Mouse (Mus musculus): ENCODE data around the gene Ass1. TPM values are rescaled to one million over a fixed set of nuclear protein-coding genes. Genes with fewer than 3 reads are reported as not detected.

Gene Ass1
- 2.5 and 5.3 TPM in 2 replicates for polyA plus RNA-seq (2012; ENCODE audit: insufficient read depth, insufficient read length, missing spikeins)

DNA sequence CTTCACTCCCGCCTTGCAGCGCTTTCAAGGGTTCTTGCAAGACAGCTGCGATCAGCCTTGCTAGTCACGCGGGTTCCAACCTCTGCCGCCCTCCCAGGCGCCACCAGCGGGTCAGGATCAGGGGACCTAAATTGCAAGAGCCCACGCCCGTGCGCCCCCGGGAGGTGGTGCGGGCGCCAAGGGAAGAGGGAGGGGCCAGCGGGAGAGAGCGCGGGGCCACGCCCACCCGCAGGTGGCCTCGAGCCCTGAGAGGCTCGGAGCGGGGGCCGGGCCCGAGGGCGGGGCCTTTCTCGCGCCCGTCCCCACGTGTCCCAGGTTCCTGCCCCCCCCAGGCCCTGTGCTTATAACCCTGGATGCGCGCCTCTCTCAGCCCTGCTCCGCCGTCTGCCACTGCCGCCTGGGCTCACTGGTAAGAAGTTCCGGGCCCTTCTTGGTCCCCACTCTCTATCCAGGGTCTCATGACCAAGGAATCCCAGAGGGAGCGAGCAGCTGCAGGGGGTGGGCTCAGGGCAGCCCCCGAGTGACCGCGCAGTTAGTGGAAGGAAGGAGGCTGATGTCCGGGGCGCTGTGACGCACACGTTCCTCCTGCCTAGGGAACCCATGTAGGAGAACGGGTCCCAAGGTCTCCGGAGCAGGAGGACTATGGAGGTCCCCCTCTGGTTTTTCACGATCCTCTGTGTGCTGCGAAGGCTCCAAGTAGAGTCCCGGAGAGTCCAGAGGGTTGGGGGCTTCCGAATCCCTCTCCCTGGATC is at the start of gene Ass1:
TSS of gene Ass1 (plus strand) at position 277 of the 752 bp plus-strand sequence.
- no peaks in the 10 kb centered on the region for H3K4me1 ChIP-seq (ENCODE audit: control insufficient read depth, insufficient read depth, insufficient read length, low read length)
- H3K27ac ChIP-seq (replicated peaks; ENCODE audit: low read depth, low read length) = peak within 1 kb of the TSS; percentile 19
- H3K4me3 ChIP-seq (ENCODE audit: insufficient read depth, low read depth, low read length) = peak within 1 kb of the TSS; percentile 54

GRCm38 (mm10) chr2:31420914-31421313 is 49.1 kb upstream of the Ass1 start:
- Histone ChIP-seq H3K4me1 (ENCODE audit: control insufficient read depth, insufficient read depth, insufficient read length, low read length) (no peaks in the 10 kb centered on the region), H3K27ac (replicated peaks; ENCODE audit: low read depth, low read length) (no peak overlapping the region), H3K4me3 (ENCODE audit: insufficient read depth, low read depth, low read length) (no peak overlapping the region)

- Histone ChIP-seq H3K27ac (replicated peaks; ENCODE audit: low read depth, low read length) (no peak overlapping the region), H3K4me1 (ENCODE audit: control insufficient read depth, insufficient read depth, insufficient read length, low read length) (no peaks in the 10 kb centered on the region), H3K4me3 (ENCODE audit: insufficient read depth, low read depth, low read length) (no peak overlapping the region)
Observed at GRCm38 (mm10) chr2:31422576-31422975, 47.4 kb upstream of the Ass1 start.

DNA sequence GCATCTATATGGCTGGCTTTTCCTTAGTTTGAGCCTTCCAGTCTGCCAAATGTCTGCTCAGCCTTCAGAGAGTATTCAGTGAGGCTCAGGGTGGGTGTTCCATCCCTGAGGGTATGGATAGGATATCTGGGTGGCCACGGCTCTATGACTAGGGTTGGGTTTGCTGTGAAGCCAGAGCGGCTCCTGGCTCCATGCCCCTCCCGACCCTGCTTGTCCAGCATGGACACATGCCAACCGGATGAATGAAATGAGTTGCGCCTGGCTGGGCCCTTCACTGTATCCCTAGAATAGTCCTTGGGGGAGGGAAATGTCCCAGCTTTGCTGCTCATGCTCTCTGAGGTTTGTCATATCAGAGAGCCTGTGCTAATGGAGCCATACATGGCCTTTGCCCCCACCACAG is 38.5 kb upstream of the Ass1 start:
- no peak overlapping the region for H3K4me3 ChIP-seq (ENCODE audit: insufficient read depth, low read depth, low read length)

DNA sequence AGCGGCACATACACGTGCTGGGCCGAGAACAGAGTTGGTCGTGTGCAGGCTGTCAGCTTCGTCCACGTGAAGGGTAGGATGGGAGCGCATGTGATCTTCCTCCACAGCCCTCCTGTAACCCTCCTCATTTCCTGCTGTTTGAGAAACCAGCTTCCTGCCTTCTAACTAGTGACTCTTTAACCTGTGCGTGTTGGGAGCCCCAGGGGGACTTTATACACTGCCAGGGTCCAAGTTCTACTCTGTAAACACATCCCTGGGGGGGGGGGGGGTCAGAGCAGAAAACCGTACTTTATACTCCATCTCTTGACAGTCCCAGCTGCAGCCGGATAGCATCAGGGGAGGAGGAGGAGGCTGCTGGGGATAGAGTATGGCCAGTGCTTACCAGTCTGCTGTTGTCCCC is 35.3 kb upstream of the Ass1 start:
- no peak overlapping the region for H3K27ac ChIP-seq (replicated peaks; ENCODE audit: low read depth, low read length)
- H3K4me1 ChIP-seq (ENCODE audit: control insufficient read depth, insufficient read depth, insufficient read length, low read length) = no peaks in the 10 kb centered on the region
- H3K4me3 ChIP-seq (ENCODE audit: insufficient read depth, low read depth, low read length) = no peak overlapping the region

More for the DNA sequence above, 38.5 kb upstream of the Ass1 start:
- Histone ChIP-seq H3K27ac (replicated peaks; ENCODE audit: low read depth, low read length) (no peak overlapping the region), H3K4me1 (ENCODE audit: control insufficient read depth, insufficient read depth, insufficient read length, low read length) (no peaks in the 10 kb centered on the region)

DNA sequence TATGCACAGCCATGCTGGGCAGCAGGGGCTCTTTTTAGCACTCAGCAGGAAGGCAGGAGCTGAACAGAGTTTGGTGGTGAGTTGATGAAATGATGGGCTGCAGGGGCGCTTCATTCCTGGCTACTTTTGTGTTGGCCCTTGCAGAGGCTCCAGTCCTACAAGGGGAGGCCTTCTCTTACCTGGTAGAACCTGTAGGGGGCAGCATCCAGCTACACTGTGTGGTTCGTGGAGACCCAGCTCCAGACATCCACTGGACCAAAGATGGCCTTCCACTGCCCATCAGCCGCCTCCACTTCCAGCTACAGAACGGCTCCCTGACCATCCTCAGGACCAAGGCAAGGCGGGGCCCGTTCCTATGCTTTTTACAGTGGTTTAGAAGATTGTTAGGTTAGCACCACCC is 34.4 kb upstream of the Ass1 start:
- Histone ChIP-seq H3K4me3 (ENCODE audit: insufficient read depth, low read depth, low read length) (no peak overlapping the region), H3K27ac (replicated peaks; ENCODE audit: low read depth, low read length) (no peak overlapping the region), H3K4me1 (ENCODE audit: control insufficient read depth, insufficient read depth, insufficient read length, low read length) (no peaks in the 10 kb centered on the region)

DNA sequence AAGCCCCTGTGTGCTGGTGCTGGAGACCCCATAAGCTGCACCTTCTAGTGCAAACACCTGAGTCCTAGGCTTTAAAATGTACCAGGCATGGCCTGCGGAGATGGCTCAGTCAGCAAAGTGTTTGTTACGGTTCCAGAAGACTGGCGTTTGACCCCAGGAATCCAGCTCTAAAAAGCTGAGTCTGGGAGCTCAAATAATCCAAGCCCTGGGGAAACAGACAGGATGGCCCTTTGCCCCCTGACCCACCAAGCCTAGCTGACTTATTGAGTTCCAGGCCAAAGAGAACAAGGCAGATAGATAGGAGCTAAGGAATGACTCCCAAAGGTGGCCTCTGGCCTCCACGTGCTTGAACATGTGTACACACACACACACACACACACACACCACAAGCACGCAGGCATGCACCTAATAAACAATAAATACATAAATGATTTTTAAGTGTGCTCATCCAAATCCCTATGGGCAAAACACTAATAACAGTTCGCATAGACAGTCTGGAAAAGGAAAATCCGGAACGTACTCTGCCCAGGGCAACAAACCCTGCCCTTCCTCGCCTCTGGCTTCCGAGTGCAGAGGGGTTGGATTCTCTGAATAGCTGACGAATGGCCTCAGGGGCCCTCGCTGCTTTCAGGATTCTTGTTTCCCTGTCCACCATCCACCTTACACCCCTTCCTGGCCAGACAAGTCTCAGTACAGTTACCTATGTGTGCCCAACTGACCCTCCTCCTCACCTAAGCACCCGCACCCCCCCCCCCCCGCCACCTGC is 32.3 kb upstream of the Ass1 start:
- Histone ChIP-seq H3K27ac (replicated peaks; ENCODE audit: low read depth, low read length) (no peak overlapping the region), H3K4me1 (ENCODE audit: control insufficient read depth, insufficient read depth, insufficient read length, low read length) (no peaks in the 10 kb centered on the region), H3K4me3 (ENCODE audit: insufficient read depth, low read depth, low read length) (no peak overlapping the region)

- H3K27ac ChIP-seq (replicated peaks; ENCODE audit: low read depth, low read length) = no peak overlapping the region
- H3K4me3 ChIP-seq (ENCODE audit: insufficient read depth, low read depth, low read length) = no peak overlapping the region
- no peaks in the 10 kb centered on the region for H3K4me1 ChIP-seq (ENCODE audit: control insufficient read depth, insufficient read depth, insufficient read length, low read length)
Observed at GRCm38 (mm10) chr2:31439576-31439975, 30.4 kb upstream of the Ass1 start.

DNA sequence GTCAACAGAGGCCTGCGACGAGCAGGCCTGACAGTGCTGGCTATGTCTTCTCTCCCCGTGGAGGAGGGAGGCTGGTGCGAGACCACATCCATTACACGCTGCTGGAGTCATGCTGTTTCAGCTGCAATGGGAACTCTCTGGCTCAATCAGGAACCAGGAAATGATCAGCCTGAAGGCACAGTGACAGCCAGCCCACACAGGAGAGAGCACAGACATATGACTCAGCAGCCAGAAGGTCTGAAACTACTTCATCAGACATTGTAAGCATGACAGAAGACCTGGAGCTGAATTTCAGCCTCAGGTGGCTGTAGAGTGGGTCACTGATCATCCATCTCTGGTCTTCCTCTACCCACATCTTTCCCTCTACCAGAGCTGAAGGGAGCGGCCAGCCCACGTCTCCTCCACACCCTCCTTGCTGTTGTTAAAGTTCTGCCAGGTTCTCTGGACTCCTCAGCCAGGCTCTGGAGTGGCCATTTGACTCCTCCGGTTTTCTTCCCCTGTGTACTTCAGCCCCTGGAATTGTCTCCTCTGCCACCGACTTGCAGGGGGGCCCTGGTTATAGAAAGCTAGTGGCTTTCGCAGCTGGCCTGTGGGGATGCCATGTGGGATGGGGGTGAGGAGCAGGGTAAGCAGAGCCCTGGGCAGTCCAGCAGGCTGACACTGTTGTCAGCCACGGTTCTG is 27.4 kb upstream of the Ass1 start:
- H3K4me3 ChIP-seq (ENCODE audit: insufficient read depth, low read depth, low read length) = no peak overlapping the region
- H3K4me1 ChIP-seq (ENCODE audit: control insufficient read depth, insufficient read depth, insufficient read length, low read length) = no peaks in the 10 kb centered on the region
- no peak overlapping the region; the same call in 1 of the 2 replicates for H3K27ac ChIP-seq (replicated peaks; ENCODE audit: low read depth, low read length)

DNA sequence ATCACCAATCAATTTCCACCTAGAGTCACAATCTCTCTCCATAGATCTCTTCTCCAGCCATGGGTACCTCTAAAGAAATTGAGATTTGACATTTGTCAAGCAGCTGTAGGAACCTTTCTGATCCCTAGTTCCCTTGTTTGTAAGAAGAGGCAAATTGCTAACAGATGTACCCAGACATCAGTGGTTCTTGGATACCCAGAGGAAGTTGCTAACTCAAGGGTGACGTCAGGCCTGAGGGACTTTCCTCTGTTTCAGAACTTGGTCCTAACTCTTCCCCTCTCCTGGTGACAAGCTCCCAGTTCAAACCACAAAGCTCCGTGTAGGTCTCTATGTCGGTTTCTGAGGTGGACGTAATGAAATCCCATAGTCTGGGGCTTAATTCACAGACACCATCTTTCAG is 24.0 kb upstream of the Ass1 start:
- H3K27ac ChIP-seq (replicated peaks; ENCODE audit: low read depth, low read length) = no peak overlapping the region
- H3K4me3 ChIP-seq (ENCODE audit: insufficient read depth, low read depth, low read length) = no peak overlapping the region
- no peaks in the 10 kb centered on the region for H3K4me1 ChIP-seq (ENCODE audit: control insufficient read depth, insufficient read depth, insufficient read length, low read length)

- H3K27ac ChIP-seq (replicated peaks; ENCODE audit: low read depth, low read length) = no peak overlapping the region
- H3K4me3 ChIP-seq (ENCODE audit: insufficient read depth, low read depth, low read length) = no peak overlapping the region
Observed at GRCm38 (mm10) chr2:31446456-31446855, 23.6 kb upstream of the Ass1 start.

DNA sequence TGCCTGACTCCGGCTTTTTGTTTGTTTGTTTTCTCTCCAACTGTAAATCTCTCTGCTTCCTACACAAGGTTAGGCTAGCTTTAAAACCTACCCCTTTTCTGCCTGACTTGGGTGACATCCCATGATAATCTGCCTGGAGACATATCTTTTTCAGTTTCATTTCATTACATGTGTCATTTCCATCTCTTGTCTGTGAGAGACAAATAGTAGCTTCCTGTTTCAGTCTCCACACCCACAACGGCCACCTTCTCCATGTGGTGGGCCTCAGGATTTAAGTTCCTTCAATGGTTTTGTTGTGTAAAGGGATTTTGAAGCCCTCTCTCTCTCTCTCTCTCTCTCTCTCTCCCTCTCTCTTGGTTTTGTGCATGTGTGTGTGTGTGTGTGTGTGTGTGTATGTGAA is 22.5 kb upstream of the Ass1 start:
- H3K4me1 ChIP-seq (ENCODE audit: control insufficient read depth, insufficient read depth, insufficient read length, low read length) = no peaks in the 10 kb centered on the region
- H3K27ac ChIP-seq (replicated peaks; ENCODE audit: low read depth, low read length) = no peak overlapping the region
- H3K4me3 ChIP-seq (ENCODE audit: insufficient read depth, low read depth, low read length) = no peak overlapping the region

More at GRCm38 (mm10) chr2:31446456-31446855, 23.6 kb upstream of the Ass1 start:
- H3K4me1 ChIP-seq (ENCODE audit: control insufficient read depth, insufficient read depth, insufficient read length, low read length) = no peaks in the 10 kb centered on the region

DNA sequence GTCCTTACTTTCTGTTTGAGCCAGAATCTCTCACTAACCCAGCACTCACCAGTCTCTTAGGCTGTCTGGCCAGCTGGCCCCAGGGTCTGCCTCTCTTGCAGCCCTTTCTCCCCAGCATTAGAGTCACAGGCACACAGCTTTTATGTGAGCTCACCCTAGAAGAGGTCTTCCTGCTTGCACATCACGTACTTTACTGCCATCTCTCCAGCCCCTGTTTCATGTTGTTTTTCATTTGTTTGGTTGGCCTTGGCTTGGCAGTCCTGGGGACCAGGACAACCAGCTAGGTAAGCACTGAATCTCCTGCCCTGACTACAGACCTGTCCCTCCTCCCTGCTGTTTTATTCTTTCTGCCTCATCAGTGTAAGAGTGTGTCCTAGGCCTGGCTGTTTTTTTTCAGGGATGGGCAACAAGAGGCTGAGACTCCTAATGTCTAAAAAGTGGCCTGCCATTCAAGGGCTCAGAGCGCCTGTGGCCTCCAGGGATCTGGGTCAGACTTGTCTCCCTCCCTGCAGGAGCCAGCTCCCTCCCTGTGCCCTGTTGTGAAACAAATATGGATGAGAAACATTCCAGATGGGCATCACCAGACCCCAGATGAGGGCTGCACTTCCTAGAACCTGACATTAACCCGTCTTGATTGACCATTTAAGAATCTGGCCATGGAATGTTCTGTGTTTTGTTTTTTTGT is 21.1 kb upstream of the Ass1 start:
- Histone ChIP-seq H3K4me3 (ENCODE audit: insufficient read depth, low read depth, low read length) (no peak overlapping the region), H3K27ac (replicated peaks; ENCODE audit: low read depth, low read length) (no peak overlapping the region), H3K4me1 (ENCODE audit: control insufficient read depth, insufficient read depth, insufficient read length, low read length) (0 out of 2 replicates have a peak, but pooled peaks cover 3% of the 10 kb centered on the region)

DNA sequence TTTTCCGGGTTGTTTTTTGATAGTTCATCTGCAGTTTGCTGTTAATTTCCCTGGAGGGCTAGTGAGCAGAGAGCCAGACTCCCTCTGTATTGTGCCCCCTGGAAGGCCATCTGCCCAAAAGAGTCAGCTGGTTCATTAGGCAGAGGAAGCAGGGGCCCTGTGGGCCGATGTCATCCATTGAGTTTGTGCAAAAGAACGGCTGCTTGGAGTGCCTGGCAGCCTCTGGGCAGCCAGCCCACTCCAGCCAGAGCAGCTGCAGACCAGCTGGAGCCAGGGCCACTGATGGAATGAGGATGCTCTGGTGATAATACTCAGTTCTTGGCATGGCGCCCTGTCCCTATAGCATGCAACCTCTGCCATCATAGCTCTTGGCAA is 20.6 kb upstream of the Ass1 start:
- 0 out of 2 replicates have a peak, but pooled peaks cover 5% of the 10 kb centered on the region for H3K4me1 ChIP-seq (ENCODE audit: control insufficient read depth, insufficient read depth, insufficient read length, low read length)
- no peak overlapping the region for H3K27ac ChIP-seq (replicated peaks; ENCODE audit: low read depth, low read length)
- H3K4me3 ChIP-seq (ENCODE audit: insufficient read depth, low read depth, low read length) = no peak overlapping the region

GRCm38 (mm10) chr2:31449902-31450301 is 20.1 kb upstream of the Ass1 start:
- H3K4me3 ChIP-seq (ENCODE audit: insufficient read depth, low read depth, low read length) = no peak overlapping the region
- H3K4me1 ChIP-seq (ENCODE audit: control insufficient read depth, insufficient read depth, insufficient read length, low read length) = 0 out of 2 replicates have a peak, but pooled peaks cover 8% of the 10 kb centered on the region
- no peak overlapping the region for H3K27ac ChIP-seq (replicated peaks; ENCODE audit: low read depth, low read length)
